Mouse (Mus musculus): Measurements from ENCODE around the gene Mageb18. TPM values are rescaled to one million over a fixed set of nuclear protein-coding genes. Genes with fewer than 3 reads are reported as not detected.

Gene Mageb18
- polyA plus RNA-seq, 1 experiment: not detected

Other genes with a start within 250 kb of the Mageb18 start
- gene Gm5941, start 109.6 kb downstream of the Mageb18 start, polyA plus RNA-seq (2012; ENCODE audit: insufficient read depth, insufficient read length, missing spikeins): not detected in 2 replicates